Comparison of ENCODE assay signal across 8 mouse cellular contexts in the genomic region with DNA sequence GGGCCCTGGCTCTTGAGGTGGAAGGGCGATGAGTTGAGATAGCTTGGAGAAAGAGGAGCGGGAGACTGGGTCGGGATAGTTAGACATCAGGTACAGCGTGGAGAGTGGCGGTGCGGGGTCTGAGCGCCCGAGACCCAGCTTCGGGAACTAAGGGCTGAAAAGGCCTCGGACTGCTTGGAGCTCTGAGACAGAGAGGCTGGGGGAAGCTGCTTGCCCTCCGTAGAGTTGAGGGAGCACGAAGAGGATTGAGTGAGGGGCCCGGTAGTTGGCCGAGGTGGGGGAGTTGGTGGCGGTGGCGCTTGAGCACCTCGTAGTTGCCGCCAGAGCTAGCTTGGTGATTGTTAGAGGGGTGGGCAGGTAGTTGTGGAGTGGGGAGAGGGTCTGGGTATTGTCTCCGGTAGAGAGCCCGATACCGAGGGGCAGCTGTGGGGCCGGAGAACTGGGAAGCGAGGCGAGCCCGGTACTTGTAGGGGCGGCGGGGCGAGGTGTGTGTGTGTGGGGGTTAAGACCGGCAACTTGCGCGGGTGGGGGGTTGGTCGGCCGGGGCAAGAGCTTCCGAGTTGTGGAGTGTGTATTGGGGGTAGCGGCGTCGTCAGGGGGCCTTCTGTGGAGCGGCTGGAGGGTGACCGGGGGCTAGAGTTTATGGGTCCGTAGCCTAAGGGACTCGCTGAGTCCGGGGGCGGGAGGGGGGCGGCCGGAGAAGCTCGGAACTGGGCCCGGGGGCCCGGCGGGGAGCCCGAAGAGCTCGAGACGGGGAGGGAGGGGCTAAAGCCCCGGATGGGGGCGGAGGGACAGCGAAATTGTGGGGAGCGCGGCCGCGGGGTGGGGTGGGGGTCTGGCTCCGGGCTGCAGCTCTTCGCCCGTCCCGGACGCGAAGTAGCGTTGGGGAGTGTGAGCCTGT. TPM values are rescaled to one million over a fixed set of nuclear protein-coding genes. Genes with fewer than 3 reads are reported as not detected.
DNase-seq lines count a peak whose midpoint lies in the region; ATAC-seq and TF ChIP-seq lines count a peak whose summit lies in the region.

No protein-coding gene starts in this region.

- TF ChIP-seq POLR2A in CH12.LX (IDR thresholded peaks at IDR 0.05; ENCODE audit: low read depth, low read length) = no peak

- intact Hi-C loops in heart, postnatal 36 days (cut with DNase I) = loop anchor here (10.0 kb wide), 2 partner anchors 582 to 658 kb away; partner anchors contain the start of genes Eno3, Kdm6b and Pfn1

- H3K27me3 ChIP-seq in CH12.LX (replicated peaks) = no peaks in the 10 kb centered on the region
- no peaks in the 10 kb centered on the region for H3K27me3 ChIP-seq in embryonic facial prominence, embryonic 15.5 days
- no peaks in the 10 kb centered on the region for H3K27me3 ChIP-seq in limb, embryonic 15.5 days
- H3K27me3 ChIP-seq in neural tube, embryonic 11.5 days (ENCODE audit: control insufficient read depth, insufficient read depth, low read length) = no peaks in the 10 kb centered on the region

- dilution Hi-C loops in CH12.LX (cut with MboI; ENCODE audit: extremely low pct_ligation_motif_present, extremely low pct_unique_long_range_greater_than_20kb, low sequenced_read_pairs) = no loop called here

- 0 out of 2 replicates have a peak overlapping the region, but pooled peaks have one; percentile 86 for H3K4me2 ChIP-seq in CH12.LX (ENCODE audit: insufficient read depth, low read depth, poor library complexity, severe bottlenecking)
- H3K4me2 ChIP-seq in embryonic facial prominence, embryonic 15.5 days (replicated peaks) = peak overlapping the region; percentile 53
- H3K4me2 ChIP-seq in limb, embryonic 15.5 days = peak overlapping the region; percentile 49
- peak overlapping the region; percentile 48 for H3K4me2 ChIP-seq in neural tube, embryonic 11.5 days (ENCODE audit: low read depth)

- H3K4me3 ChIP-seq in CH12.LX (replicated peaks in 1 of 3; ENCODE audit: low read depth in 2 of 3, low read length in 2 of 3, poor library complexity in 1 of 3) = peak overlapping the region; percentile 89 to 99 (median 91)
- H3K4me3 ChIP-seq in embryonic facial prominence, embryonic 15.5 days (replicated peaks) = peak overlapping the region; percentile 95
- H3K4me3 ChIP-seq in limb, embryonic 15.5 days = peak overlapping the region; percentile 90
- H3K4me3 ChIP-seq in neural tube, embryonic 11.5 days (ENCODE audit: low read depth, low read length) = peak overlapping the region; percentile 95

- TF ChIP-seq EP300 in CH12.LX (IDR thresholded peaks at IDR 0.05; ENCODE audit: low read length) = no peak

- in situ Hi-C loops in CH12.LX (cut with MboI; ENCODE audit: low pct_ligation_motif_present, low pct_unique_long_range_greater_than_20kb, low sequenced_read_pairs) = no loop called here

- H3K9ac ChIP-seq in CH12.LX (ENCODE audit: insufficient read depth, low read depth) = peak overlapping the region; percentile 94
- H3K9ac ChIP-seq in embryonic facial prominence, embryonic 15.5 days = peak overlapping the region; percentile 97
- peak overlapping the region; percentile 93 for H3K9ac ChIP-seq in limb, embryonic 15.5 days
- peak overlapping the region; percentile 93 for H3K9ac ChIP-seq in neural tube, embryonic 11.5 days (ENCODE audit: low read length)

- peaks cover 57% of the 10 kb centered on the region for H3K79me2 ChIP-seq in CH12.LX (replicated peaks; ENCODE audit: control insufficient read depth, extremely low read depth, insufficient read depth, poor library complexity, severe bottlenecking)

- peak; percentile 69 to 86 for DNase-seq in adrenal gland, adult (ENCODE audit: inconsistent age in 2 of 2, low spot score in 1 of 2)
- DNase-seq in adrenal gland, adult 8-10 months = no peak
- DNase-seq in CH12.LX (ENCODE audit: extremely low read depth) = peak; percentile 43
- DNase-seq in heart, postnatal 36 days = peak; percentile 61 to 65
- DNase-seq in neural tube, embryonic 11.5 days (ENCODE audit: low spot score) = peak; percentile 36
- peak; percentile 42 to 72 for DNase-seq in urinary bladder, postnatal 4 days (ENCODE audit: low spot score in 2 of 2)

- no peak for TF ChIP-seq CTCF in CH12.LX (conservative IDR thresholded peaks at IDR 0.05 in 1 of 2, IDR thresholded peaks at IDR 0.05 in 1 of 2; ENCODE audit: low read depth in 2 of 2, low read length in 2 of 2)

- H3K9me3 ChIP-seq in CH12.LX (replicated peaks; ENCODE audit: low read length) = no peaks in the 10 kb centered on the region
- H3K9me3 ChIP-seq in embryonic facial prominence, embryonic 15.5 days (replicated peaks) = no peaks in the 10 kb centered on the region
- no peaks in the 10 kb centered on the region for H3K9me3 ChIP-seq in limb, embryonic 15.5 days
- no peaks in the 10 kb centered on the region for H3K9me3 ChIP-seq in neural tube, embryonic 11.5 days (ENCODE audit: control insufficient read depth, low read length)

- peaks cover 15 to 56% of the 10 kb centered on the region in 2 experiments; a peak in 3 of 4 replicates for H3K4me1 ChIP-seq in CH12.LX (ENCODE audit: control insufficient read depth in 1 of 2, insufficient read depth in 2 of 2)
- peaks cover 46% of the 10 kb centered on the region for H3K4me1 ChIP-seq in embryonic facial prominence, embryonic 15.5 days
- peaks cover 45% of the 10 kb centered on the region for H3K4me1 ChIP-seq in limb, embryonic 15.5 days
- H3K4me1 ChIP-seq in neural tube, embryonic 11.5 days (ENCODE audit: control insufficient read depth, insufficient read depth, low read length) = peaks cover 13% of the 10 kb centered on the region

- TF ChIP-seq RAD21 in CH12.LX (IDR thresholded peaks at IDR 0.05; ENCODE audit: low read depth, low read length) = no peak

- peaks cover 43 to 49% of the 10 kb centered on the region in 2 experiments for H3K36me3 ChIP-seq in CH12.LX (replicated peaks in 1 of 2; ENCODE audit: control insufficient read depth in 1 of 2, insufficient read depth in 1 of 2, low read length in 1 of 2)
- H3K36me3 ChIP-seq in embryonic facial prominence, embryonic 15.5 days = peaks cover 42% of the 10 kb centered on the region
- H3K36me3 ChIP-seq in limb, embryonic 15.5 days = peaks cover 38% of the 10 kb centered on the region
- H3K36me3 ChIP-seq in neural tube, embryonic 11.5 days (ENCODE audit: control insufficient read depth, insufficient read depth, low read length) = peaks cover 20% of the 10 kb centered on the region

- WGBS in embryonic facial prominence, embryonic 15.5 days = under 1% methylated on average over 66 of the region's 66 CpGs
- WGBS in limb, embryonic 15.5 days = 1% methylated on average over 60 of the region's 66 CpGs
- under 1% methylated on average over 55 of the region's 66 CpGs for WGBS in neural tube, embryonic 11.5 days

- peak; percentile 5; the same call in 1 of the 2 replicates for ATAC-seq in embryonic facial prominence, embryonic 15.5 days (ENCODE audit: insufficient number of reproducible peaks, low FRiP score, low TSS enrichment, low read depth)
- no peak; the same call in none of the 2 replicates for ATAC-seq in limb, embryonic 15.5 days (ENCODE audit: insufficient number of reproducible peaks, low FRiP score, low TSS enrichment, low read depth)
- peak; percentile 1; the same call in 1 of the 2 replicates for ATAC-seq in neural tube, embryonic 11.5 days (ENCODE audit: insufficient read depth, low FRiP score, low TSS enrichment)

- peak overlapping the region; percentile 73 for H3K27ac ChIP-seq in CH12.LX (ENCODE audit: insufficient read depth, low read depth)
- H3K27ac ChIP-seq in embryonic facial prominence, embryonic 15.5 days (replicated peaks) = peak overlapping the region; percentile 99
- H3K27ac ChIP-seq in limb, embryonic 15.5 days = peak overlapping the region; percentile 99
- H3K27ac ChIP-seq in neural tube, embryonic 11.5 days (ENCODE audit: low read depth, low read length) = peak overlapping the region; percentile 96

RNA-seq across cellular contexts. Expression of gene Phf23, which starts 0.8 kb away (rescaled TPM):
- 10 to 100 TPM; 55.7 to 61.0 (median 58.4) TPM for total RNA-seq in adrenal gland, adult 8-10 months (2022)
- total RNA-seq in CH12.LX (2012; rRNA removed) (67.2 and 81.8 TPM in 2 replicates), CH12.LX (2014; rRNA removed) (65.2 and 69.0 TPM in 2 replicates)
- 93.2 and 99.8 TPM in 2 replicates for polyA plus RNA-seq in CH12.LX (2012; ENCODE audit: insufficient read length, low read depth)
- 77.8 and 83.0 TPM in 2 replicates for polyA plus RNA-seq in embryonic facial prominence, embryonic 15.5 days (2015; fragmentation: Nextera tagmentation; extraction: Ambion mirVana)
- 10 to 100 TPM; 23.1 to 23.4 TPM for total RNA-seq in heart, postnatal 36 days (2021)
- polyA plus RNA-seq in limb, embryonic 15.5 days (2015; fragmentation: Nextera tagmentation; extraction: Ambion mirVana) = 72.2 and 81.6 TPM in 2 replicates
- polyA plus RNA-seq in neural tube, embryonic 11.5 days (2014; fragmentation: Nextera tagmentation; extraction: Ambion mirVana) = 54.4 and 57.6 TPM in 2 replicates

RNA-seq across cellular contexts. Expression of gene Dvl2, which starts 4.0 kb away (rescaled TPM):
- total RNA-seq in adrenal gland, adult 8-10 months (2022) = 10 to 100 TPM; 13.4 to 27.1 (median 20.5) TPM
- 27.3 and 30.6 TPM in 2 replicates for total RNA-seq in CH12.LX (2012; rRNA removed)
- 15.1 and 15.7 TPM in 2 replicates for total RNA-seq in CH12.LX (2014; rRNA removed)
- 25.3 and 27.1 TPM in 2 replicates for polyA plus RNA-seq in CH12.LX (2012; ENCODE audit: insufficient read length, low read depth)
- 47.3 and 52.3 TPM in 2 replicates for polyA plus RNA-seq in embryonic facial prominence, embryonic 15.5 days (2015; fragmentation: Nextera tagmentation; extraction: Ambion mirVana)
- 1 to 10 TPM; 5.0 to 6.1 TPM for total RNA-seq in heart, postnatal 36 days (2021)
- polyA plus RNA-seq in limb, embryonic 15.5 days (2015; fragmentation: Nextera tagmentation; extraction: Ambion mirVana) = 42.2 and 43.1 TPM in 2 replicates
- 35.8 and 39.0 TPM in 2 replicates for polyA plus RNA-seq in neural tube, embryonic 11.5 days (2014; fragmentation: Nextera tagmentation; extraction: Ambion mirVana)

RNA-seq across cellular contexts. Expression of gene Gabarap, which starts 5.5 kb away (rescaled TPM):
- total RNA-seq in adrenal gland, adult 8-10 months (2022) = 100 to 1,000 TPM; 369 to 430 (median 397) TPM
- total RNA-seq in CH12.LX (2012; rRNA removed) = 182 and 189 TPM in 2 replicates
- total RNA-seq in CH12.LX (2014; rRNA removed) = 187 and 213 TPM in 2 replicates
- 352 and 386 TPM in 2 replicates for polyA plus RNA-seq in CH12.LX (2012; ENCODE audit: insufficient read length, low read depth)
- polyA plus RNA-seq in embryonic facial prominence, embryonic 15.5 days (2015; fragmentation: Nextera tagmentation; extraction: Ambion mirVana) = 543 and 559 TPM in 2 replicates
- 100 to 1,000 TPM; 306 to 329 TPM for total RNA-seq in heart, postnatal 36 days (2021)
- 545 and 568 TPM in 2 replicates for polyA plus RNA-seq in limb, embryonic 15.5 days (2015; fragmentation: Nextera tagmentation; extraction: Ambion mirVana)
- 530 and 552 TPM in 2 replicates for polyA plus RNA-seq in neural tube, embryonic 11.5 days (2014; fragmentation: Nextera tagmentation; extraction: Ambion mirVana)

RNA-seq across cellular contexts. Expression of gene Elp5, which starts 14.1 kb away (rescaled TPM):
- 10 to 100 TPM; 56.9 to 87.4 (median 73.6) TPM for total RNA-seq in adrenal gland, adult 8-10 months (2022)
- total RNA-seq in CH12.LX (2012; rRNA removed) (95.9 and 115 TPM in 2 replicates), CH12.LX (2014; rRNA removed) (111 and 119 TPM in 2 replicates)
- polyA plus RNA-seq in CH12.LX (2012; ENCODE audit: insufficient read length, low read depth) = 177 and 182 TPM in 2 replicates
- 112 and 113 TPM in 2 replicates for polyA plus RNA-seq in embryonic facial prominence, embryonic 15.5 days (2015; fragmentation: Nextera tagmentation; extraction: Ambion mirVana)
- total RNA-seq in heart, postnatal 36 days (2021) = 10 to 100 TPM; 47.0 to 47.4 TPM
- polyA plus RNA-seq in limb, embryonic 15.5 days (2015; fragmentation: Nextera tagmentation; extraction: Ambion mirVana) = 111 and 119 TPM in 2 replicates
- polyA plus RNA-seq in neural tube, embryonic 11.5 days (2014; fragmentation: Nextera tagmentation; extraction: Ambion mirVana) = 149 and 168 TPM in 2 replicates

RNA-seq across cellular contexts. Expression of gene Ctdnep1, which starts 15.5 kb away (rescaled TPM):
- total RNA-seq in adrenal gland, adult 8-10 months (2022) = 100 to 1,000 TPM; 109 to 125 (median 120) TPM
- 61.8 and 66.7 TPM in 2 replicates for total RNA-seq in CH12.LX (2012; rRNA removed)
- 37.7 and 42.9 TPM in 2 replicates for total RNA-seq in CH12.LX (2014; rRNA removed)
- polyA plus RNA-seq in CH12.LX (2012; ENCODE audit: insufficient read length, low read depth) = 143 and 171 TPM in 2 replicates
- 31.6 and 34.9 TPM in 2 replicates for polyA plus RNA-seq in embryonic facial prominence, embryonic 15.5 days (2015; fragmentation: Nextera tagmentation; extraction: Ambion mirVana)
- 100 to 1,000 TPM; 160 to 169 TPM for total RNA-seq in heart, postnatal 36 days (2021)
- polyA plus RNA-seq in limb, embryonic 15.5 days (2015; fragmentation: Nextera tagmentation; extraction: Ambion mirVana) = 24.6 and 32.0 TPM in 2 replicates
- 21.5 and 23.3 TPM in 2 replicates for polyA plus RNA-seq in neural tube, embryonic 11.5 days (2014; fragmentation: Nextera tagmentation; extraction: Ambion mirVana)
